Mouse (Mus musculus) hindbrain, postnatal 0 days (tissue): ENCODE results near the gene Krtap3-2. TPM values are rescaled to one million over a fixed set of nuclear protein-coding genes. Genes with fewer than 3 reads are reported as not detected.
"Not testable (repeated sequence)": the region's sequence is repeated elsewhere in the genome, so short reads cannot be mapped to it uniquely, and the experiment has no call there.

ENCODE experiments used
- ATAC-seq: fragments of 200-750 bp; cut with Nextera tagmentation; 2 replicates; pipeline ENCODE4 v1.8.0; 2017; ENCODE audit warnings: mild to moderate bottlenecking, moderate TSS enrichment, moderate library complexity
- DNase-seq: peaks from one replicate; pipeline ENCODE4 v3.0.0-alpha.2; 2015; ENCODE audit warnings: low spot score
- H3K27ac ChIP-seq: fragments of 300-500 bp; sonication (generic); 2 replicates; pipeline ENCODE4 v1.5.1; 2014; ENCODE audit warnings: mild to moderate bottlenecking
- H3K27me3 ChIP-seq: fragments of 300-500 bp; sonication (generic); 2 replicates; pipeline ENCODE4 v1.6.1; 2014; ENCODE audit warnings: low read length, mixed read lengths; ENCODE audit not compliant: insufficient read depth
- H3K36me3 ChIP-seq: fragments of 300-500 bp; sonication (generic); 2 replicates; pipeline ENCODE4 v1.6.1; 2014; ENCODE audit warnings: low read length, mixed read lengths; ENCODE audit not compliant: insufficient read depth
- H3K4me1 ChIP-seq: fragments of 300-500 bp; sonication (generic); 2 replicates; pipeline ENCODE4 v1.6.1; 2014; ENCODE audit warnings: antibody characterized with exemption, low read length, mixed read lengths; ENCODE audit not compliant: insufficient read depth
- H3K4me2 ChIP-seq: fragments of 300-500 bp; sonication (generic); 2 replicates; pipeline ENCODE4 v1.6.1; 2014; ENCODE audit warnings: low read depth, mild to moderate bottlenecking, low read length, moderate library complexity, mixed read lengths
- H3K4me3 ChIP-seq: fragments of 300-500 bp; sonication (generic); 2 replicates; pipeline ENCODE4 v1.5.1; 2014; ENCODE audit warnings: low read length
- H3K9ac ChIP-seq: fragments of 300-500 bp; sonication (generic); replicated peaks from 2 replicates; pipeline ENCODE4 v1.6.1; 2014; ENCODE audit warnings: mild to moderate bottlenecking, low read length, moderate library complexity, mixed read lengths
- H3K9me3 ChIP-seq: fragments of 300-500 bp; sonication (generic); 2 replicates; pipeline ENCODE4 v1.6.1; 2016; ENCODE audit warnings: low read length, mixed read lengths
- CTCF ChIP-seq: IDR thresholded peaks from 2 replicates; pipeline ENCODE4 v1.5.1; 2016; ENCODE audit warnings: antibody characterized with exemption, control low read depth, low read depth
- WGBS: fragments of 180-500 bp; shearing (Covaris S2); extraction: QIAGEN DNeasy Blood & Tissue Kit; methylation state at CpG from one replicate; pipeline ENCODE4 v1.1.7; 2014; 5-methylcytosine and 5-hydroxymethylcytosine counted together
- polyA plus RNA-seq: library from polyadenylated mRNA; unstranded; fragments of >200 nt; fragmentation: Nextera tagmentation; extraction: Ambion mirVana; gene quantifications from 2 replicates; pipeline ENCODE4 v1.2.1, GENCODE M21; 2015
- total RNA-seq: library from RNA; depleted of rRNA; stranded (reverse); fragments of >200 nt; gene quantifications from 2 replicates; pipeline ENCODE4 v1.2.3, GENCODE M21; 2014; rRNA removed

Gene Krtap3-2
- total RNA-seq = not detected in 2 replicates
- not detected in 2 replicates for polyA plus RNA-seq

DNA sequence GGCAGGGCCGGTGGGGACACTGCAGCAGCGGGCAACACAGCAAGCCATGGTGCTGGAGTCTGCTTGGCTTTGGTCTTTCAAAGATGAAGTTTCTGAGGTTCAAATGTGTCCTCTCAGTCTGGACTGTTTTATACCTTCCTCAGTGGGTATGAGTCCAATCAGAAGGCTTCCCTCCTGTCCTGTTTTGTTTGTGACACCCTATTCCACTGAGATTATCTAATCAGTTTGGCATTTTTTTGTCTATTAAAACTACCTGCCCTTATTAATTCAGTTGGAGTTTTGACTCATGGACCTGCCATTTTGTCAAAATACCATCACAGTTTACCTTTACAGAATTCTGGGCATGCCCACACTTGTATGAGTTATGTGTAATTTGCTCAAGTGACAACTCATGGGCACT lies at the start of gene Krtap3-2:
TSS of gene Krtap3-2 (minus strand) at position 101 of the 400 bp plus-strand sequence.
- no peaks in the 10 kb centered on the region for H3K27me3 ChIP-seq
- H3K9me3 ChIP-seq = no peaks in the 10 kb centered on the region
- no peaks in the 10 kb centered on the region for H3K4me1 ChIP-seq
- H3K4me2 ChIP-seq = no peak within 1 kb of the TSS
- DNase-seq = no peak
- no peak for ATAC-seq
- H3K9ac ChIP-seq = no peak within 1 kb of the TSS
- no peak for TF ChIP-seq CTCF
- no peak within 1 kb of the TSS for H3K4me3 ChIP-seq
- no peaks in the 10 kb centered on the region for H3K36me3 ChIP-seq
- 77% methylated on average over 2 of the region's 2 CpGs for WGBS
- no peak within 1 kb of the TSS for H3K27ac ChIP-seq

DNA sequence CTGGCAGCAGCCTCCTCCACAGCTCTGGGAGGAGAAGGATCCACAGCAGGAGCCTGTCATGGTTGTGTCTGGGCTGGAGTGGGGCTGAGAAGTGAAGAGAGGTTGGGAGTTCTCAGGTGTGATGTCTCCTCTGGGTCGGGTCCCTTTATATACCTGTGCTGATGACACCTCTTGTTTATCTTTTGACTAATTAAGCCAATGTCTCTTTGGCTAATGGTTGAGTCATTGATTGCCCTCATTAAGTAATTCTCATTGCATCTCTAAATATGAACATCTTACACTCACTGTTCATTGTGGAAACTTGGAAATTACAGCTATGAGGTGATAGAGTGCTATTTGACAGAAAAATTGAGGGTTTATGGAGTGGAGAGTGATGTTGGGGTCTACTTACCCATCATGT lies 46.6 kb upstream of the Krtap3-2 start, which contains the start of gene Gm11938:
TSS of gene Gm11938 (minus strand) at position 101 of the 400 bp plus-strand sequence.
- H3K9me3 ChIP-seq, H3K4me3 ChIP-seq, H3K9ac ChIP-seq, H3K4me1 ChIP-seq, H3K36me3 ChIP-seq, H3K4me2 ChIP-seq, ATAC-seq, DNase-seq, H3K27me3 ChIP-seq, H3K27ac ChIP-seq: not testable (repeated sequence)
- WGBS = 76% methylated on average over 1 of the region's 1 CpGs

DNA sequence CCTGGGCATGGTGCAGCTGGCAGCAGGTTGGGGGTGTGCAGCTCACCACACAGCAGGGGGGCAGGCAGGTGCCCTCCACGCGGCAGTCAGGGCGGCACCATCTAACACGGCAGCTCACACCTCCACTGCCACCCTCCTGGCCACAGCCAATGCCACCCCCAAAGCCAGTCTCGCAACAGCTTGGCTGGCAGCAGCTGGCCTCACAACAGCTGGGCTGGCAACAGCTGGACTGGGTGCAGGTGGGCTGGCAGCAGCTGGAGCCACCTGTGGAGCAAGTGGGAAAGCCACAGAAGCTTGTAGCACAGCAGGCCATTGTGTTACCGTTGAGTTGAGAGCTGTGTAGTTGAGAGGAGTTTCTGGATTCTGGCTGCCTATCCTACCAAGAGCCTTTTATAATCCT lies 41.1 kb upstream of the Krtap3-2 start, which contains the start of gene Krtap9-3:
TSS of gene Krtap9-3 (minus strand) at position 364 of the 400 bp plus-strand sequence.
- ATAC-seq, H3K4me2 ChIP-seq, H3K36me3 ChIP-seq, H3K4me1 ChIP-seq, H3K27me3 ChIP-seq, H3K9ac ChIP-seq, H3K9me3 ChIP-seq, H3K27ac ChIP-seq, DNase-seq, H3K4me3 ChIP-seq: not testable (repeated sequence)
- WGBS = 79% methylated on average over 6 of the region's 6 CpGs

GRCm38 (mm10) chr11:99590981-99591380 lies 34.3 kb upstream of the Krtap3-2 start, which contains the start of gene Krtap1-3:
Krtap1-3 (minus strand) TSS chr11:99591339.
- Histone ChIP-seq H3K9ac (no peak within 1 kb of the TSS), H3K27me3 (no peaks in the 10 kb centered on the region), H3K36me3 (no peaks in the 10 kb centered on the region), H3K9me3 (no peaks in the 10 kb centered on the region), H3K4me3 (no peak within 1 kb of the TSS), H3K4me2 (no peak within 1 kb of the TSS), H3K4me1 (no peaks in the 10 kb centered on the region), H3K27ac (no peak within 1 kb of the TSS)
- no peak for TF ChIP-seq CTCF
- ATAC-seq (no peak), DNase-seq (no peak)
- WGBS = 77% methylated on average over 6 of the region's 6 CpGs

DNA sequence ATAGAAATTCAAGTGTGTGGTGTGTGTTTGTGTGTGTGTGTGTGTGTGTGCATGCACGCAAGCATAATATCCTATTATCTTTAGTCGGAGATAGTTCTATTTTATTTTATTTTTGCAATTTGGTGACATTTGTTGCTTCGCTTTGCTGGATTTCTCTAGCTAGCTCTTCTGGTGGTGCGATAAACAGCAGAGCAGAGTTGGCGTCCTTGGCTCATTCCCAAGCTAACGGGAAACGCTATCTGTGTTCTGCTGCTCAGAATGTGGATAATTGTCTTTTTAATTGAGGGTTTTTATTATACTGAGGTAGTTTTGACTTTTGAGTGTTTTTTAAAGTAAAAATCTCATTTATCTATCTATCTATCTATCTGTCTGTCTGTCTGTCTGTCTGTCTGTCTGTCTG lies 28.4 kb upstream of the Krtap3-2 start:
- TF ChIP-seq CTCF = no peak
- no peaks in the 10 kb centered on the region for H3K9me3 ChIP-seq
- 86% methylated on average over 7 of the region's 7 CpGs for WGBS
- ATAC-seq = no peak
- H3K36me3 ChIP-seq = no peaks in the 10 kb centered on the region
- H3K4me2 ChIP-seq = no peak overlapping the region
- no peaks in the 10 kb centered on the region for H3K27me3 ChIP-seq
- no peak overlapping the region for H3K27ac ChIP-seq
- DNase-seq = no peak
- H3K4me1 ChIP-seq = no peaks in the 10 kb centered on the region
- H3K9ac ChIP-seq = no peak overlapping the region
- H3K4me3 ChIP-seq = no peak overlapping the region

GRCm38 (mm10) chr11:99583245-99583704 lies 26.6 kb upstream of the Krtap3-2 start, which contains the start of gene Krtap1-4:
Krtap1-4 (minus strand) TSS chr11:99583654.
- H3K36me3 ChIP-seq = no peaks in the 10 kb centered on the region
- H3K4me2 ChIP-seq = no peak within 1 kb of the TSS
- TF ChIP-seq CTCF = no peak
- no peak within 1 kb of the TSS for H3K9ac ChIP-seq
- DNase-seq (no peak), ATAC-seq (no peak)
- H3K4me3 ChIP-seq = no peak within 1 kb of the TSS
- H3K27ac ChIP-seq = no peak within 1 kb of the TSS
- no peaks in the 10 kb centered on the region for H3K27me3 ChIP-seq
- H3K4me1 ChIP-seq = no peaks in the 10 kb centered on the region
- WGBS = 69% methylated on average over 5 of the region's 5 CpGs
- H3K9me3 ChIP-seq = no peaks in the 10 kb centered on the region

DNA sequence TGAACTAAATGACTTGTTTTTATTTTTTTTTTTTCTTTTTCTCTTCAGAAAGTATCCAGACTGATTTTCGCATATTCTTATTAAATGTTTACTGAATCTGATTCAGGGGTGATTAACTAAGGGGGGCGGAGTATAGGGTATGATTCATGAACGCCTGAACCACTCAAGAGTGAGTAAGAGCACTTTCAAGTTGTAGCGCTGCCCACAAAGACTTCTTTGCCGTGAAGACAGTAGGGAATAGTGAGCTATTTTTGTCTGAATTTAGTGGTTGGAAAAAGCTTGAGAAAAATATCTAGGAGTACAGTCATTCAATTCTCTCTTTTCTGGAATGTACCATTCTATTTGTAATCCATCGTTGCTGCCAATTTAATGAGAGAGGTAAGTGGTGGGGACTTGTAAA lies 24.9 kb upstream of the Krtap3-2 start:
- ATAC-seq (no peak), DNase-seq (no peak)
- Histone ChIP-seq H3K36me3 (no peaks in the 10 kb centered on the region), H3K27me3 (no peaks in the 10 kb centered on the region), H3K4me1 (no peaks in the 10 kb centered on the region), H3K4me2 (no peak overlapping the region), H3K9ac (no peak overlapping the region), H3K9me3 (no peaks in the 10 kb centered on the region), H3K4me3 (no peak overlapping the region), H3K27ac (no peak overlapping the region)
- 86% methylated on average over 6 of the region's 6 CpGs for WGBS
- TF ChIP-seq CTCF = no peak
